Mouse (Mus musculus) stomach, embryonic 14.5 days (tissue): ENCODE data around the gene Dnajb2. TPM values are rescaled to one million over a fixed set of nuclear protein-coding genes. Genes with fewer than 3 reads are reported as not detected.

ENCODE experiments used
- ATAC-seq: fragments of 200-750 bp; cut with Nextera tagmentation; 2 replicates; pipeline ENCODE4 v1.8.0; 2017; ENCODE audit warnings: low read depth, moderate TSS enrichment; ENCODE audit not compliant: insufficient number of reproducible peaks, insufficient read depth, low FRiP score
- H3K27ac ChIP-seq: fragments of 300-500 bp; sonication (generic); 2 replicates; pipeline ENCODE4 v1.5.1; 2014; ENCODE audit warnings: mild to moderate bottlenecking, low read length, moderate library complexity, mixed read lengths
- H3K27me3 ChIP-seq: fragments of 300-500 bp; sonication (generic); 2 replicates; pipeline ENCODE4 v1.6.1; 2014; ENCODE audit warnings: low read length, control low read depth, mixed read lengths; ENCODE audit not compliant: control insufficient read depth, insufficient read depth
- H3K36me3 ChIP-seq: fragments of 300-500 bp; sonication (generic); 2 replicates; pipeline ENCODE4 v1.6.1; 2014; ENCODE audit warnings: mild to moderate bottlenecking, control low read depth, low read length, moderate library complexity, mixed read lengths; ENCODE audit not compliant: control insufficient read depth, insufficient read depth
- H3K4me1 ChIP-seq: fragments of 300-500 bp; sonication (generic); 2 replicates; pipeline ENCODE4 v1.6.1; 2014; ENCODE audit warnings: low read length, control low read depth, mixed read lengths; ENCODE audit not compliant: control insufficient read depth, insufficient read depth
- H3K4me2 ChIP-seq: fragments of 300-500 bp; sonication (generic); replicated peaks from 2 replicates; pipeline ENCODE4 v1.6.1; 2014; ENCODE audit warnings: low read depth, low read length, control low read depth
- H3K4me3 ChIP-seq: fragments of 300-500 bp; sonication (generic); 2 replicates; pipeline ENCODE4 v1.5.1; 2014; ENCODE audit warnings: low read depth, low read length, control low read depth
- H3K9ac ChIP-seq: fragments of 300-500 bp; sonication (generic); replicated peaks from 2 replicates; pipeline ENCODE4 v1.6.1; 2014; ENCODE audit warnings: low read depth, mild to moderate bottlenecking, control low read depth, low read length, moderate library complexity, mixed read lengths
- H3K9me3 ChIP-seq: fragments of 300-500 bp; sonication (generic); 2 replicates; pipeline ENCODE4 v1.6.1; 2016; ENCODE audit warnings: low read depth, low read length, control low read depth; ENCODE audit not compliant: control insufficient read depth
- WGBS: fragments of 180-500 bp; shearing (Covaris S2); extraction: QIAGEN DNeasy Blood & Tissue Kit; methylation state at CpG from one replicate; pipeline ENCODE4 v1.1.7; 2014; 5-methylcytosine and 5-hydroxymethylcytosine counted together
- polyA plus RNA-seq: library from polyadenylated mRNA; unstranded; fragments of >200 nt; fragmentation: Nextera tagmentation; extraction: Ambion mirVana; gene quantifications from 2 replicates; pipeline ENCODE4 v1.2.1, GENCODE M21; 2014

The Dnajb2 gene
- polyA plus RNA-seq, 1 experiment from 2014 or later: 14.3 TPM

GRCm38 (mm10) chr1:75215785-75216184 lies 20.4 kb upstream of the Dnajb2 start:
- no peak overlapping the region for H3K9ac ChIP-seq
- H3K4me2 ChIP-seq: no peak overlapping the region
- WGBS: 91% methylated on average over 9 of the region's 9 CpGs
- peaks cover 21% of the 10 kb centered on the region for H3K4me1 ChIP-seq
- ATAC-seq: no peak
- H3K27me3 ChIP-seq: peaks cover 7% of the 10 kb centered on the region
- H3K4me3 ChIP-seq: no peak overlapping the region
- peaks cover 18% of the 10 kb centered on the region; the same call in 1 of the 2 replicates for H3K36me3 ChIP-seq
- H3K27ac ChIP-seq: no peak overlapping the region
- H3K9me3 ChIP-seq: no peaks in the 10 kb centered on the region

DNA sequence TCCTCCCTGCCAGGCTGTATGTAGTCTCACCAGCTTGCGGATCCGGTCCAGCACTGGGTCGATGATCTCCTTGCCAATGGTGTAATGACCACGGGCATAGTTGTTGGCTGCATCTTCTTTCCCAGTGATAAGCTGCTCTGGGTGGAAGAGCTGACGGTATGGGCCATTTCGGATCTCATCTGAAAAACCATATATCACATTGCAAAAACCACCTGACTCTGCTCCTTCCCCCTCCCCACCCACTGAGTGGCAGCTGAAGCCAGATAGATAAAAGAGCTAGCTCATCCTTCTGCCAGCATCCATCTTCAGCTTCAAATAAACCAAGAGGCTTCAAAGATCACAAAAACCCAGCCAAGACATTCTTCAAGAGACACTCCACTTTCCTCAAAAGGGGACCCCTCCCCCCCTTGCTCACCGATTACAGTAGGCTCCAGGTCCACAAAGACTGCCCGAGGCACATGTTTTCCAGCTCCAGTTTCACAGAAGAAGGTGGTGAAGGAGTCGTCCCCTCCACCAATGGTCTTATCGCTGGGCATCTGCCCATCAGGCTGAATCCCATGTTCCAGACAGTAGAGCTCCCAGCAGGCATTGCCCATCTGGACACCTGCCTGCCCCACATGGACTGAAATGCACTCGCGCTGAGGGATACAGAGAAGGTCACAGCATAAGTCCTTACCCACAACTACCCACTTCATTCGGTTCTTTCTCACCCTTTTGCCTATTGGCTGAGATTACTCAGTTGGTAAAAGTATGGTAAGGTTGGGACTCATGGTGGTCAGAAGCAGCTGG lies 19.2 kb upstream of the Dnajb2 start:
- H3K4me2 ChIP-seq: no peak overlapping the region
- 75% methylated on average over 13 of the region's 13 CpGs for WGBS
- no peak overlapping the region for H3K27ac ChIP-seq
- no peak overlapping the region for H3K4me3 ChIP-seq
- H3K4me1 ChIP-seq: peaks cover 14% of the 10 kb centered on the region; the same call in 1 of the 2 replicates
- no peak for ATAC-seq
- H3K9ac ChIP-seq: no peak overlapping the region
- H3K9me3 ChIP-seq: no peaks in the 10 kb centered on the region
- peaks cover 18% of the 10 kb centered on the region; the same call in 1 of the 2 replicates for H3K36me3 ChIP-seq
- peaks cover 10% of the 10 kb centered on the region for H3K27me3 ChIP-seq

- Histone ChIP-seq H3K27ac (peak overlapping the region; percentile 44; the same call in 1 of the 2 replicates), H3K4me3 (peak overlapping the region; percentile 51), H3K4me2 (peak overlapping the region; percentile 98), H3K9me3 (no peaks in the 10 kb centered on the region), H3K36me3 (peaks cover 16% of the 10 kb centered on the region; the same call in 1 of the 2 replicates), H3K9ac (0 out of 2 replicates have a peak overlapping the region, but pooled peaks have one; percentile 47), H3K4me1 (peaks cover 10% of the 10 kb centered on the region; the same call in 1 of the 2 replicates), H3K27me3 (peaks cover 10% of the 10 kb centered on the region)
- 2% methylated on average over 6 of the region's 6 CpGs for WGBS
- ATAC-seq: no peak
Observed at GRCm38 (mm10) chr1:75217893-75218226, 18.3 kb upstream of the Dnajb2 start.

- H3K27me3 ChIP-seq: peaks cover 10% of the 10 kb centered on the region
- no peaks in the 10 kb centered on the region for H3K9me3 ChIP-seq
- peak overlapping the region; percentile 51 for H3K4me3 ChIP-seq
- peaks cover 10% of the 10 kb centered on the region; the same call in 1 of the 2 replicates for H3K36me3 ChIP-seq
- peak overlapping the region; percentile 98 for H3K4me2 ChIP-seq
- 1% methylated on average over 38 of the region's 38 CpGs for WGBS
- peak overlapping the region; percentile 47 for H3K9ac ChIP-seq
- peak overlapping the region; percentile 44; the same call in 1 of the 2 replicates for H3K27ac ChIP-seq
- ATAC-seq: peak; percentile 24
- H3K4me1 ChIP-seq: peaks cover 9% of the 10 kb centered on the region; the same call in 1 of the 2 replicates
Observed at GRCm38 (mm10) chr1:75218227-75219001, 17.8 kb upstream of the Dnajb2 start.

GRCm38 (mm10) chr1:75219078-75219477 lies 17.1 kb upstream of the Dnajb2 start:
- Histone ChIP-seq H3K4me2 (peak overlapping the region; percentile 98), H3K4me1 (peaks cover 9% of the 10 kb centered on the region; the same call in 1 of the 2 replicates), H3K27ac (no peak overlapping the region; the same call in 1 of the 2 replicates), H3K4me3 (peak overlapping the region; percentile 51), H3K9me3 (no peaks in the 10 kb centered on the region), H3K9ac (peak overlapping the region; percentile 47), H3K27me3 (peaks cover 10% of the 10 kb centered on the region), H3K36me3 (peaks cover 4% of the 10 kb centered on the region; the same call in 1 of the 2 replicates)
- under 1% methylated on average over 24 of the region's 24 CpGs for WGBS
- peak; percentile 89 for ATAC-seq

GRCm38 (mm10) chr1:75219531-75219930 lies 16.7 kb upstream of the Dnajb2 start, which contains the start of gene Tuba4a:
Gene Tuba4a, minus strand, starts transcription at chr1:75219865.
- Histone ChIP-seq H3K4me1 (peaks cover 9% of the 10 kb centered on the region; the same call in 1 of the 2 replicates), H3K4me3 (peak within 1 kb of the TSS; percentile 51), H3K9ac (peak within 1 kb of the TSS; percentile 47), H3K4me2 (peak within 1 kb of the TSS; percentile 98), H3K27me3 (peaks cover 10% of the 10 kb centered on the region), H3K36me3 (peaks cover 3% of the 10 kb centered on the region; the same call in 1 of the 2 replicates), H3K27ac (no peak within 1 kb of the TSS; the same call in 1 of the 2 replicates), H3K9me3 (no peaks in the 10 kb centered on the region)
- WGBS: under 1% methylated on average over 34 of the region's 34 CpGs
- ATAC-seq: peak; percentile 56; the same call in 1 of the 2 replicates

DNA sequence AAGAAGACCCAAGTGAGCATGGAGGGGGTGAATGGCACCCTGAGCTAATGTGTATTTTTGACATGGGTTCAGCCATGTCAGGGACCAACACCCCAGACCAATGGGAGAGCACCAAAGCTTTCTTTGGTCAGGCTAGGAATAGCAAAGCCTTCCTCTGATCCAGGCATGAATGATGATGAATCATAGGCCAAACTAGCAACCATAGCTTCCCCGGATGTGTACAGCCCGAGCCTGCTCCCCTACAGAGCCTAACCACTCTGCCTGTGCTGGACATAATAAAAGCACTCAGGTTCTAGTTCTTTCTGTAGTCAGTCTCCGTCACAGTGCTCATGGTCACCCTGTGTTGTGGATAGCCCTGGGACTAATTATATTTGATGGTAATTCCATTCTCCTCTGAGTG lies 14.7 kb upstream of the Dnajb2 start:
- Histone ChIP-seq H3K9ac (no peak overlapping the region), H3K27me3 (peaks cover 10% of the 10 kb centered on the region), H3K36me3 (no peaks in the 10 kb centered on the region), H3K27ac (no peak overlapping the region), H3K4me1 (peaks cover 9% of the 10 kb centered on the region; the same call in 1 of the 2 replicates), H3K4me2 (no peak overlapping the region), H3K4me3 (no peak overlapping the region), H3K9me3 (no peaks in the 10 kb centered on the region)
- no peak for ATAC-seq
- WGBS: 83% methylated on average over 3 of the region's 3 CpGs

DNA sequence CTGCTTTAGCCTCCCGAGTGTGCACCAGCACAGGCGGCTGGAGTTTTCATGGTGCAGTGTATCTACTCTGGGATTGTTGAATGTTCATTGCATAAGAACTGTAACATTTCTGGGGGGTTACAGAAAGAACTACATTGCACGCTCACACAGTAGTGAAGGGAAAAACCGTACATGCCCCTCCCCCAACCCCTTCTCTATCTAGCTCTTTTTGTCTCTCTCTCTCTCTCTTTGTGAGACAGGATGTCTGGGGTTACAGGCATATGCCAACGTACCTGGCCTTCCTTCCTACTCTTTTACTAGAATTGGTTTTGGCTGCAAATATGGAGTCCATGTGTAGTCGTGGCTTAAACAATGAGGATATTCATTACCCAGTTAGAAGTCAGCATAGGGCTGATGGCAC lies 13.3 kb upstream of the Dnajb2 start:
- 77% methylated on average over 6 of the region's 6 CpGs for WGBS
- Histone ChIP-seq H3K9me3 (no peaks in the 10 kb centered on the region), H3K36me3 (no peaks in the 10 kb centered on the region), H3K4me3 (no peak overlapping the region), H3K27ac (no peak overlapping the region), H3K4me2 (no peak overlapping the region), H3K27me3 (peaks cover 10% of the 10 kb centered on the region), H3K4me1 (peaks cover 9% of the 10 kb centered on the region; the same call in 1 of the 2 replicates), H3K9ac (no peak overlapping the region)
- ATAC-seq: no peak
